Mouse (Mus musculus): ENCODE results near the gene Tmem258. TPM values are rescaled to one million over a fixed set of nuclear protein-coding genes. Genes with fewer than 3 reads are reported as not detected.

Gene Tmem258
- polyA plus RNA-seq, 1 experiment, result 51.0 TPM

DNA sequence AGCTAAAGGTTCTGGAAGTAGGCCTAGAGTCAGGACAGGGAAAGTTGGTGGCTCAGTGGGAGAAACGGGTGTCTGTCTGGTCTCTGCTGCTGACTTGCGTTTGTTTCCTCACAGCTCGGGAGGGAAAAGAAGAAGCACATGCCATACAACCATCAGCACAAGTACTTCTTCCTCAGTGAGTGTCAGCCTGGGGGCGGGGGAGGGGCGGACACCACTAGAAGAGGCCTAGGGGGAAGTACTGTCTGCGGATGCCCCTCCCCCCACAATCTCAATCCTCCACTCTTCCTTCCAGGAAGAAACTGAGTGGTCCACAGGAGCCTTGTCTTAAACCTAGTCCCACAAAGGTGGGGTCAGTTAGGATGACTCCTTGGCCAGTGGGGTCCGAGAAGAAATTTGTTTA is 12.5 kb upstream of the Tmem258 start:
- TF ChIP-seq CTCF (IDR thresholded peaks at IDR 0.05; ENCODE audit: extremely low read depth, insufficient read depth, low read length), result no peak
- TF ChIP-seq POLR2A (IDR thresholded peaks at IDR 0.05; ENCODE audit: extremely low read depth, insufficient read depth, low read length), result no peak
- no peak overlapping the region for H3K27ac ChIP-seq (ENCODE audit: insufficient read depth, low read length)
- H3K4me1 ChIP-seq (ENCODE audit: control insufficient read depth, insufficient read depth, low read length), result peaks cover 2% of the 10 kb centered on the region; the same call in 1 of the 2 replicates
- no peak overlapping the region for H3K4me3 ChIP-seq (ENCODE audit: insufficient read depth, low read length)

- H3K4me1 ChIP-seq (ENCODE audit: control insufficient read depth, insufficient read depth, low read length), result no peaks in the 10 kb centered on the region
- TF ChIP-seq POLR2A (IDR thresholded peaks at IDR 0.05; ENCODE audit: extremely low read depth, insufficient read depth, low read length) (no peak), CTCF (IDR thresholded peaks at IDR 0.05; ENCODE audit: extremely low read depth, insufficient read depth, low read length) (peak; percentile 17; the same call in 1 of the 2 replicates)
- no peak overlapping the region for H3K4me3 ChIP-seq (ENCODE audit: insufficient read depth, low read length)
- H3K27ac ChIP-seq (ENCODE audit: insufficient read depth, low read length), result no peak overlapping the region
These were observed 9.5 kb upstream of the Tmem258 start for GRCm38 (mm10) chr19:10194337-10194736.

DNA sequence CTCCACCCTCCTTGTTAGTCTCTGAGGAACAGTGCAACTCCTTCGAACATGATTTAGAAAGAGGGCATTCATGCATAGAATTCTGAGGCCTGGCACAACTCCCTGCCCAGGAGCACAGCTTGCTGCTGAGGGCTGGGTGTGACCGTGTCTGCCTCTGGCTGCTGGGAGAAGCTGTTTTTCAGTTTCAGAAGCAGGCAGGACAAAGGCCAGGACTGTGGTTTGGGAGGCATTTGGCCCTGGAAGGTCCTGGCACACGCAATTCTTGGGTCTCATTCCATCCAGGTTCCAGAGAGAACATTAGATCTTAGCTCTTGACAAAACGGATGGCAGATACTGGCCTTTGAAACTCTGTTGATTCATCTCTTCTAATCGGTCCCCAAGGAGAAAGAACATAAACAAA is 8.6 kb upstream of the Tmem258 start:
- Histone ChIP-seq H3K27ac (ENCODE audit: insufficient read depth, low read length) (no peak overlapping the region), H3K4me3 (ENCODE audit: insufficient read depth, low read length) (no peak overlapping the region), H3K4me1 (ENCODE audit: control insufficient read depth, insufficient read depth, low read length) (no peaks in the 10 kb centered on the region)
- TF ChIP-seq POLR2A (IDR thresholded peaks at IDR 0.05; ENCODE audit: extremely low read depth, insufficient read depth, low read length) (no peak), CTCF (IDR thresholded peaks at IDR 0.05; ENCODE audit: extremely low read depth, insufficient read depth, low read length) (no peak)

DNA sequence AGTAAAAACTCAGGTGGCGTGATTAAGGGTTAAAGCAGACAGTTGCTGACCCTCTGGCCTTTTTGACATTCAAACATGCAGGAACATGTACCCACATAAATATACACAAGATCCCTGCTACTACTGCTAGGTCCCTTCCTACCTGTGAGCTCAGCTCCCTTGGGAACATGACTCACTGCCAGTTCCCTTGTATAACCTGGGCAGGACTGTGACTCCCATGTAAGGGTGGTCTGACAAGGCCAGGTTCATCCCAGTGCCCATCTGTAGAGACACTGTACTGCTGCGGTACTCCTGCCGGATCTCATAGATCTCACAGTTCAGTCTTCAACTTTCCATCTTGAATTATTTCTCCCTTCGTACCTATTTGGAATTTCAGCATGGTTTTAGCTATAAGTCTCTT is 6.7 kb upstream of the Tmem258 start:
- no peak for TF ChIP-seq POLR2A (IDR thresholded peaks at IDR 0.05; ENCODE audit: extremely low read depth, insufficient read depth, low read length)
- no peak for TF ChIP-seq CTCF (IDR thresholded peaks at IDR 0.05; ENCODE audit: extremely low read depth, insufficient read depth, low read length)

DNA sequence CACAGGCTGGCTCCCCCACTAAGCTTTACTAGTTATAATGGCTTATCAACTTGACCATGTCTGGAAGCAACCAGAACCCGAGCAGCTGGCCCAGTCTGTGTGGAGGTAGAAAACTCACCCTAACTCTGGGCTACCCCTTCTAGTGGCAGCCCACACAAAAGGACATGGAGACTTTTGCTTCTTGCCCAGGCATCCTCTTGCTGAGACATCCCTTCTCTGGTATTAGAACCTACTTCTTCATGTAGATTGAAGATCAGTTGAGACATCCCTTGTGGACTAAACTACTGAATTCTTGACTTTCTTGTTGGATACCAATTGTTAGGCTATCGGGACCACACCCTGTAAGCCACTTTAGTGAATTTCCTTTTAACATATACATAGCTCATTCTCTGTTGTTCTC is 5.5 kb upstream of the Tmem258 start:
- Histone ChIP-seq H3K4me3 (ENCODE audit: insufficient read depth, low read length) (no peak overlapping the region), H3K27ac (ENCODE audit: insufficient read depth, low read length) (no peak overlapping the region), H3K4me1 (ENCODE audit: control insufficient read depth, insufficient read depth, low read length) (peaks cover 2% of the 10 kb centered on the region; the same call in 1 of the 2 replicates)
- no peak for TF ChIP-seq CTCF (IDR thresholded peaks at IDR 0.05; ENCODE audit: extremely low read depth, insufficient read depth, low read length)
- TF ChIP-seq POLR2A (IDR thresholded peaks at IDR 0.05; ENCODE audit: extremely low read depth, insufficient read depth, low read length), result no peak

More for the DNA sequence above, 6.7 kb upstream of the Tmem258 start:
- no peaks in the 10 kb centered on the region for H3K4me1 ChIP-seq (ENCODE audit: control insufficient read depth, insufficient read depth, low read length)
- no peak overlapping the region for H3K27ac ChIP-seq (ENCODE audit: insufficient read depth, low read length)
- H3K4me3 ChIP-seq (ENCODE audit: insufficient read depth, low read length), result no peak overlapping the region

- Histone ChIP-seq H3K4me3 (ENCODE audit: insufficient read depth, low read length) (no peak overlapping the region), H3K27ac (ENCODE audit: insufficient read depth, low read length) (no peak overlapping the region), H3K4me1 (ENCODE audit: control insufficient read depth, insufficient read depth, low read length) (peaks cover 2% of the 10 kb centered on the region; the same call in 1 of the 2 replicates)
- TF ChIP-seq POLR2A (IDR thresholded peaks at IDR 0.05; ENCODE audit: extremely low read depth, insufficient read depth, low read length) (no peak), CTCF (IDR thresholded peaks at IDR 0.05; ENCODE audit: extremely low read depth, insufficient read depth, low read length) (peak; percentile 91)
These were observed 5.1 kb upstream of the Tmem258 start for GRCm38 (mm10) chr19:10198723-10199122.

DNA sequence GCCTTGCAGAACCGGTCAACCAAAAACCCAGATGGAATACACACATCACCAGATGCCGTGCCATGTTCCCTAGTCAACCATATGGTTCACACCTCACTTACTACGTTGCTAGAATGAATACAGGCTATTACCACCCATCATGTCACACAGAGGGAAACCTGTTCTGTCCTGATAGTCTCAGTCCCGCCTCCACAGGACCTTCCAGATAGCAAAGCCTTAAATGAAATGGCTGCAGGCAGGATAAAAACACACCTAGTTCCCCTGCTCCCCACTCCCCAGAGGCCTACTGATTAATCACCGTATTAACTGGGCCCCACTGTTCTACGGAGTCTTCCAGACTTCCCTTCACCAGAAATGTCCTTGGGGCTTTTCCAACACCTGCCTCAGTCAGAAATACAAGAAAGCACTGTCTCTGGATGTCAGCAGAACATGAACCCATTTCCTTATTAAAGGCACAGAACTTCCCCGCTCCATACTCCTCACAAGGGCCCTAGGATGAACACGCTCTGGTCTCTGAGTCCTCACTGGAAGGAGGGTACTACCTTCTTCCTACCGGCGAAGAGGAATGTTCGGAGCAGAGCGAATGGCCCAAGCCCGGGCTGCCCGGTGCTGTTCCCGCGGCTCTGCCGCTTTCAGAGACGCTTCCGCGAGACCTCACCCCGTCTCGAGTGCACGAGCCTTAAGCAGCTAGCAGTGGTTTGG is 517 bp upstream of the Tmem258 start:
- peak overlapping the region; percentile 46 for H3K4me3 ChIP-seq (ENCODE audit: insufficient read depth, low read length)
- no peak for TF ChIP-seq POLR2A (IDR thresholded peaks at IDR 0.05; ENCODE audit: extremely low read depth, insufficient read depth, low read length)
- TF ChIP-seq CTCF (IDR thresholded peaks at IDR 0.05; ENCODE audit: extremely low read depth, insufficient read depth, low read length), result no peak
- peaks cover 2% of the 10 kb centered on the region; the same call in 1 of the 2 replicates for H3K4me1 ChIP-seq (ENCODE audit: control insufficient read depth, insufficient read depth, low read length)
- H3K27ac ChIP-seq (ENCODE audit: insufficient read depth, low read length), result no peak overlapping the region

GRCm38 (mm10) chr19:10204616-10205001 is 795 bp downstream of the Tmem258 start:
- no peak for TF ChIP-seq POLR2A (IDR thresholded peaks at IDR 0.05; ENCODE audit: extremely low read depth, insufficient read depth, low read length)
- TF ChIP-seq CTCF (IDR thresholded peaks at IDR 0.05; ENCODE audit: extremely low read depth, insufficient read depth, low read length), result peak; percentile 19; the same call in 1 of the 2 replicates
- Histone ChIP-seq H3K27ac (ENCODE audit: insufficient read depth, low read length) (no peak overlapping the region; the same call in 1 of the 2 replicates), H3K4me3 (ENCODE audit: insufficient read depth, low read length) (peak overlapping the region; percentile 46), H3K4me1 (ENCODE audit: control insufficient read depth, insufficient read depth, low read length) (peaks cover 2% of the 10 kb centered on the region; the same call in 1 of the 2 replicates)

- no peak for TF ChIP-seq CTCF (IDR thresholded peaks at IDR 0.05; ENCODE audit: extremely low read depth, insufficient read depth, low read length)
- no peak for TF ChIP-seq POLR2A (IDR thresholded peaks at IDR 0.05; ENCODE audit: extremely low read depth, insufficient read depth, low read length)
- H3K4me3 ChIP-seq (ENCODE audit: insufficient read depth, low read length), result peak overlapping the region; percentile 46; the same call in 1 of the 2 replicates
- peak overlapping the region; percentile 61 for H3K27ac ChIP-seq (ENCODE audit: insufficient read depth, low read length)
- peaks cover 2% of the 10 kb centered on the region; the same call in 1 of the 2 replicates for H3K4me1 ChIP-seq (ENCODE audit: control insufficient read depth, insufficient read depth, low read length)
These were observed 1.2 kb downstream of the Tmem258 start for GRCm38 (mm10) chr19:10205051-10205450.

DNA sequence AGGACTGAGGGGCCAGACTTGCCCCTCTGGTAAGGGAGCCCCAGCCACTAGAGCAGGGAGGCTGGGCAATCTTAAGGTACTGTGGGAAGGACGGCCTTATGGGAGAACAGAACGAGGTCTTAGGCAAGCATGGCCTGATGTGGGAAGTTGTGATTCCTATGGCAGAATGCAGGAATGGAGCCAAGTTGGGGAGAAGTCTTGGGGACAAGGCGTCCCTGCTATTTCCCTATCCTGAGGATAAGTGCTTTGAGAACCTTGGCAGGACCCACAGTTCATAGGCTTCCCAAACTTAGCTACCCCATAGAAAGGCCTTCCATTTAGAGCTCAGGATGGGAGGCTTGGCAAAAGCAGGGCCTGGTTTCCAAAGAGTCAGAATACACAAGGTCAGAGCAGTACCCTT is 5.0 kb downstream of the Tmem258 start:
- Histone ChIP-seq H3K27ac (ENCODE audit: insufficient read depth, low read length) (no peak overlapping the region), H3K4me1 (ENCODE audit: control insufficient read depth, insufficient read depth, low read length) (no peaks in the 10 kb centered on the region), H3K4me3 (ENCODE audit: insufficient read depth, low read length) (no peak overlapping the region)
- TF ChIP-seq POLR2A (IDR thresholded peaks at IDR 0.05; ENCODE audit: extremely low read depth, insufficient read depth, low read length) (no peak), CTCF (IDR thresholded peaks at IDR 0.05; ENCODE audit: extremely low read depth, insufficient read depth, low read length) (no peak)

Data from cortical plate, adult 2 months (tissue).